Mouse (Mus musculus) mature B cell (primary cell): ENCODE data around the gene Hdac9.

Experiments
- in situ Hi-C: fragments of 300-500 bp; cut with MboI; formaldehyde crosslinking; loops from 2 replicates; pipeline ENCODE4 v1.14.3; 2019

The Hdac9 gene

DNA sequence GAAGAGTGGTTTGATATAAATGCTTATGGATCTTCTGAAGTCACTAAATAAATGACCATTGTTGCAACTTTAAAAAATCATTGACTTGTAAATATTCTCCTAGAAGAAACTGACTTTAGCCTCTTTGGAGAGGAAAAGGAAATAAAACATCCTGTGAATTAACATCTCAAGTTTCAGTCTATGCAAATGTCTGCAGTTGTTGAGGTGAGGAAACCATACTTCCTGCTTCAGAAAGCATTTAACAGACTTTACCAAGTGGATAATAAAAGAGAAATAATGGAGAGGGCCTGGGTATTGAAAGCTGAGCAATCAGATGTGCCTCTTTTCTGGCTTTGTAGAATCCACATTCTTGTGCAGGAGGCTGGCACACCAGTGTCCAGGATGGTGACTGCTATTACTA, 110.4 kb downstream of the Hdac9 start:
- in situ Hi-C loops, result no loop called here

DNA sequence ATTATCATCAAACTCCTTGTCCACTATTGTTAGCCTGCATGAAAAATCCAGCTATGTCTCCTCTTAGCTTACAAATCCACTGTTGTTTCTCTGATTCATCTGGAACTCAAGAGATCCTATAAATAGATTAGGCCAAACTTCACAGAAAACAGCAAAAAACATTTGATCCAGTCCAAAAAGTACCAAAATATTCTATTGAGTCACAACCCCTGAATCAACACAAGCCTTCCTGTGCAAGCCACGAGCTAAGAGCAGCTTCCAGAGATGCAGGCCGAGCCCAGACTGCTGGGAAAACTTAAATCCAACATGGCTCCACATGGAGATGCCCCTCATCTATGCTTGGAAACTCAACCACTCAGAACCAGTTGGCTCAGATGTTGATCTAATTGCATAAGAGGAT, 113.2 kb downstream of the Hdac9 start:
- in situ Hi-C loops, result no loop called here

DNA sequence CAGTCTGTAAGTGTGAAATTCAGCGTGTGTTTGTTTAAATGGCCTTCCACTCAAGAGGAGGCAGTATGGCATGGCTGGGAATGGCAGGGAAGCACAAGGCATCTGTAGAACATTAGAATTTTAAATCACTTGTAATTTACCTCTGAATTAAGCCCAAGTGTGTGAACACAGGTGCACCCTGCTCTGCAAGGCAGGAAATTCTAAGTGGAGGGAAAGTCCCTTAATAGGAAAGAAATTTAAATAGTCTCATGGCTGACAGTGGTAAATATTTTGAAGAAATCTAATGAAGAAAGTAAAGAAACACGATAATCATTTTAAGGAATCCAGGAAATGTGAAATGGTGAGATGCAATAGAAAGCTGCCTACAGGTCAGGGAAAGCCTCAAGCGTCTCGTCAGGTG, 114.6 kb downstream of the Hdac9 start:
- in situ Hi-C loops, result no loop called here

DNA sequence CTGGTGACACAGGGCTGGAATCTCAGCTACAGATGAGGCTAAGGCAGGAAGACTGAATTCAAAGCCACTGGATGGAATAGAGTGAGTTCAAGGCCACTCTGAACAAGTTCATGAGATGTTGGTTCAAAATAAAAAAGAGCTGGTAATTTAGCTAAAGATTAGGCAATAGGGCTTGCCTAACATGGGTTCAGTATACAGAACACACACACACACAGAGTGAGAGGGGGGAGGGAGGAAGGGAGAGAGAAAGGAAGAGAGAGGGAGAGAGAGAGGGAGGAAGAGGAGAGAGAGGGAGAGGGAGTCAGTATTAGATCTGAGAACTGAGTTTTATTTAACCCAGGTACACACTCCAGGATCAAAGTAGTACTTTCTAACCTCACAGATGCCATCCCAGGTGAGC, 115.1 kb downstream of the Hdac9 start:
- in situ Hi-C loops, result no loop called here

DNA sequence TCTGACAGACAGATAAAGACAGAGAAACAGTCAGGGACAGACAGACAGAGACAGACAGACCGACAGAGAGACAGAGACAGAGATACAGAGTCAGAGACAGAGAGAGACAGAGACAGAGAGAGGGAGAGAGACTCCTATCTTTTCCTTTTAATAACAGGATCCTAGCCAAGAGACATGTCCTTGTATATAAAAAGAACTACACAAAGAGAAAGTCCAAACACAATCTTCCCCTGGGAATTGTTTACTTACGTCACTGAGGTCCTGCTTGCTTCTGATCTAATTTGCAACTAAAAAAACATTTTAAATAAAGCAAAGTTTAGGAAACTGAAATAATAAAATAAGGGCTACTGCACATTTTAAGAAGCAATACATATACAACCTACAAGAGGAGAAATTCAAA, 119.5 kb downstream of the Hdac9 start:
- in situ Hi-C loops, result no loop called here

DNA sequence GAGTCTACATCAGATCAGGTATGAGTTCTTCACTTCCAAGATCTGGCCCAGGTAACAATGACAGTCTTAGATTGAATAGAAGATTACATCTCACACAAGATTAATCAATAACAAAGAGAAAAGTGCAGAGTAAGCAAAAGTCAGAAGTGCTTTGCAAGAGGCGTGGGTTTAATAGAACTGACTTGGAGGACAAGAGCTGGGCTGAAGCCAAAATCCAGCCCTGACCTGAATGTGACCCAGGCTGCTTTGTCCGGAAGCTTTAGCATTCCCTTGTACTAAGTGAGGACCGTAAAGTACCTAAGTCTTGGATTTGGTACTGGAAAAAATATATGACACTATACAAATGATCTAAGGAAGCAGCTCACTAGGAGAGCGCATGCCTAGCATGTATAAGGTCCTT, 121.4 kb downstream of the Hdac9 start:
- in situ Hi-C loops, result no loop called here

DNA sequence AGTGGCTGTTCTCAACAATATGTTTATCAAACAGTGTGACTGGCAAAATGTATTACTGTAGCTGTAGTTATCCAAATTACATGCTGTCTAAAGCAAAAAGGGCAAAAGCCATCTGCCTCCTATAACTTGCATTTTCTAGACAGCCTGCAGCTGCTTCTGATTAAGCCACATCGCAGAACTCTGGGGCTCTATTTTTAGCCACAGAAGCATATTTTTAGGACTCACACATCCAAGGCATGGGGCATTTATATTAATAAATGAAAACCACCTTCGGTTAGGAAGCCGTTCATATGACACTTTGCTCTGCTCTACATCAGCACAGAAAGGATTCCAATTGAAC, 124.8 kb downstream of the Hdac9 start:
- in situ Hi-C loops, result no loop called here

DNA sequence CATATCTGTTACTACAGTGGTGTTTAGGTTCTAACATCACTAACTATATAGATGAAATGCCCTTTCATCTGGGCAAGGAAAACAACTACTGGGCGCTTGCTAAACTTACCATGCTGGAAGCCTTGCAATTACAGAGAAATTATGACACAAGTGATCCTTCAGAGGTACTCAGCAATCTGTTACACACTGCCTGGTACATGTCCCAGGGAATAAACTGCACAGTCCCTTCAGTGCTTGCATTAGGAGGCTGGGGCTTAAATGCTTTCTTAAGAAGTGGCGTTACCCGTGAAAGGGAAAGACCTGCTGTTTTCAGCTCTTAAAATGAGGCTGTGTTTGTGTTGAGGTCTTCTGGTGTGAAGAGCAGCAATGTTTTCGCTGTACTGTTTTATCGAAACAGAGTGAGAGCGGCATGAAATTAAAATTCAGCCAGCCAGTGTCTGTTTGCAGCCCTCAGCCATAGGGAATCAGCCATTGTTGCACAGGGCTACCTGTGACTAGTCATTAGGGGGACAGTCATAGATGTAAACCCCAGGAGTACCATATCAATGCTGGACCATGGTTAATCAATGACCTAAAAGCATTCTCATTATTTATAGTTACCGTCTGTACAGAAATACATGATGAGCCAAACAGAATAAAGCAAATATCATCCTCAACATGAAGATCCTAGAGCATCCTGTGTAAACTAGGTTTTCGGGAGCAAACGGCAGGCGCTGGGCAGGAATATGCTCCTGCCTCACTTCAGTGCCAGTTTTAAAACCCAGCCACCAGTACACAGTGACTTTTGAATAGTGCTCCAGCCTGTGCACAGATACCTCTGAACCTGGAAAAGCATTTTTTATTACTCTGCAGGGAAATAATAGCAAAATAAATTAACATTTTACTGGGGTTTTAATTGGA, 125.4 kb downstream of the Hdac9 start:
- in situ Hi-C loops, result no loop called here

DNA sequence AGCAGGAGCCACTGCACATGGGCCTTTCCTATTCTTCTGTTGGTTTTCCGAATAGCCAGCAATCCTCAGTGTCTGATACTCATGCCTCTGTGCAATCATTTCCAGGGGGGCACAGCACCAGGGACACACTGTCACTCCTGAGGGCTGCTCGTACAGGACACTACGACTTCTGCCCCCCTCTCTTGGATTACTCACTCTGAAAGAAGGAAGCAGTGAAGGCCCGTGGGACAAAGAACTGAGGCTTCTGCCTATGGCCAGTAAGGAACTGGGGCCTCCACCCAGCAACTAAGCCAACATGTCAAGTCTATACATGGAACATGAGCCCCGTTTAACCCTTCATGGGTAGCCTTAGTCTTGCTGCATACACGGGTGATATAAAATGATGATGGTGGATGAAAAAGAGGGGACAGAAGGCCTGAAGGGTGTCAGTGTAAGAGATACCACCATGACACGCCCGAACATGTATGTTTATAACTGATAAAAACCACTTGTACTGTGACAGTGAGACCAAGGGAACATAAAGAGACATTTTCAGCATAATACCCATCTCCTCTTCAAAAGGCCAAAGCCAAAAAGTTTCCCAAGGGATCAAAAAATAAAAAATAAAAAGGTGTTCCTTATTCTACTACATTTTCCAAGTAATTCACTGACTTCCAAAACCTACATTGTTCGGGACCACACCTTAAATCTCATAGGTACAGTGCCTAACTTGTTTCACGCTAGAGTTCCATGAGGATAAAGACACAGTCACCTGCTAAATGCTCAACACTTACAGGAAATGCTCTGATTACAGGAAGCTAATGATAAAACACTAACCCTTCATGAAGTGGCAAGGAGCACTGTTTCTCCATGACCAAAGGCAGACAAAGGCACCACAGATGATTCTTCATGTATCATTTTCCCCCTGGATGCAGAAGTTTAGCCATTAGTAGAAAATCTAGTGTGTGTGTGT, 127.6 kb downstream of the Hdac9 start:
- in situ Hi-C loops, result no loop called here

DNA sequence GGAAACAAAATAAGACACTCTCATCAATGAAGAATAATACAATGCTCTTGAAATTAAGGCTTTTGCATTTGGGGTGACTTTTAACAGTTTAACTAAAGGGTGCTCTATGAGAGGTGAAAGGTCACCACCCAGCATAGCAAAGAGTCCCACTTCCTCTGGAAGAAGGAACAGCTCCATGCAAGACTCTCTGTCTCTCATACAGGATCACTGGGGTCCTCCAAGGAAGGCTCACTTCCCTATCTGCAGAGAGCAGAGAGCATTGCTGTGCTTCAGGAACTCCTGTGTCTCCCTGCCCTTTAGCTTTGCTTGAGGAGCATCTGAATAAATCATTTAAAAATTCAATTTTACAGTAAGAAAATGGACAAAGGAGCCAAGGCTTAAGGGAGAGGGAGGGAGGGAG, 129.5 kb downstream of the Hdac9 start:
- in situ Hi-C loops, result no loop called here

DNA sequence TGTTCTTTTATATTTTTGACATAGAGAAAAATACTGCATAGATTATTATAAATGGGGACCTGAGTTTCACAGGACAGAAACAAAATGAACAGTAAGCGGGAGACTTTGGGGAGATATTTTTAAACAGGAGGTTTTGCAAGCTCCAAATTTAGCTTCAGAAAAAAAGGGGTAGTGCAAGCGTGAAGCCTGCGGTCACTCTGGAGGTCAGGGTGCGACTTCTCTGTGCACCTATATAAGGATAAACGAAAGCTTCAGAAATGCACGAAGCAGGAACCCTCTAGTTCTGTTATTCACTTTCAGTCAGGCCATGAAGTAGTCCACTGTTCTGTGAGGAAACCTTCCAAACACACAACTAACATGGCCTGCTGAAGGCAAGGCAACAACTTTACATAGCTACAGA, 133.3 kb downstream of the Hdac9 start:
- in situ Hi-C loops, result no loop called here

DNA sequence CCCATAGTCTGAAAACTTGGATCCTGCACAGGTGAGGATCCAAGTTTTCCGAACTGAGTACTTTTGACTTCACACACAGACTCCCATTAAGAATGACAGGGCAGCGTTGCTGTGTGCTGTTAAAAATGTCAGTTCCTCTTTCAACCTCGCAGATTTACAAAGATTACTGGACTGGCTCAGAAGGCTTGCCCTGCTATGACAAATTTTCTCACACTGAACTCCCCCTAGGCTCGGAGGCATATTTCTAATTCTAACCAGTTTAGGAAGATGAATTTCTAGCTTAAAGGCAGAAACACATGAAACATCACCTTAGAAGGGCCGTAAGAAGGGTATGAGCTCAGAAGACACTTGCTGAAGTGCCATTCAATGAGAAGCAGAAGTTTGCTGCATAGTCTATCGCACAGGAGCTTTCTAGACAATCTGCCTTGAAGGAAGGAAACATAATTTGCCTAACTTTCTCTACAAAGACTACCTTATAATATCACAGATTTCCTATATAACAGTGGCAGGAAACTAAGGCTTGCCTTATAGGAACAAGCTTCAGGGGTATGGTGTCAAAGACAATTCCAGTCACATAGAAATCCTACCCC, 137.4 kb downstream of the Hdac9 start:
- in situ Hi-C loops, result no loop called here

DNA sequence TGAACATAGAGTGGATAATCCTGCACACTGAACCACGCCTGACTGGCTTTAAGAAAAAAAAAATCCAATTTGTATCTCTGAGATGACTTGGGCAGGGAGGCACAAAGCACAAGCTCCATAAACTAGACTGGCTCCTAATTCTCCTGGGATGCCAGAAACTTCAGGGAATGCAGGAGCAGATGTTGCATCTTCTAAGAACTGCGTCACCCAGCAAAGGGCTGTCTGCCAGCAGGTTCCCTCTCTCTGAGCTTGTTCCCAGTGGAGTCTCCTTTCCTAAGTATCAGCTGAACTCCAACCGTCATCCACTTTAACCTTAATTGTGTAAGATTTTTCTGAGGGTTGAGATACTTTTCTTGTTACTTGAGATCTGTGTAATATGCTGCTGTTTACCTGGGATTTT, 140.7 kb downstream of the Hdac9 start:
- in situ Hi-C loops, result no loop called here

DNA sequence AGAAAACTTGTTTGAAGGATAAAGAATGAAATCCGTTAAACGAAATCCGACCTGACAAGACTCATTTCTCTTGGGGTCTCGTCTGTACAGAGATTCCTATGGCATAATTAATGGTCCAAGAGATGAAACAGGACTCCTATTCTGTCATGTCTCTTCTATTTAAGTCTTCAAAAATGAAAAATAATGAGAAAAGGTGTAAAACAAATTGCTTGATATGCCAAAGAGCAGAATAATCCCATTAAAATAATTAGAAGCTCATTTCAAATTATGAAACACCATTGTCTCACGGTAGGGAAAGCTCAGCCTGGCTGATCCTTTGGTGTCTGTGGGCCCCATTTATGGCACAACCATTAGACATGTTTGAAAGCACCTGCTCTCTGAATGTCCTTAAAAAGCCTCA, 142.8 kb downstream of the Hdac9 start:
- in situ Hi-C loops, result no loop called here

DNA sequence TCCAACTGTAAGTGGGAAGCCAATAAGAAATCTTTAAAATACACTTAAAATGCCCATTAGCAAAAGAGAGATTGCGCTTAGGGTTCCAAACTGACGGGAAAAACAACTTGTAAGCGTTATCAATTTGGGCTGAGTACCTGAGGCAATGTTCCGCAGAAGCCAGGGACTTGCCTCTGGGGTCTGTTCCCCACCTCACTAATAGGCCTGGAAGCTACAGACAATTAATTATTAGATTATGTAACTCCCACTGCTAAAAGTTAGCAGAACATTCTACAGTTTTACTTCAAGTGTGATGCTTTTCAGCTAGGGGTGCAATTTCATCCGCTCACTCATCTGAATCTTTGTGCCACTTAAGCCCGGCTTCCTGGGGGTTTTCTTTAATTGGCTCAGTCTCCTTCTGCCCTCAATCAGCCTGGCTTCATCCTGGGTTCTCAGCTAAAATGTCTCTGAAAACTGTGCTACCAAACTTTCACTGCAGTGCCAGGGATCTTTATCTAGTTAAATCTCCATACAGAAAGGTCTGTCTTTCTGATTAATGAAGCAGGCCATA, 149.6 kb downstream of the Hdac9 start:
- in situ Hi-C loops, result no loop called here

DNA sequence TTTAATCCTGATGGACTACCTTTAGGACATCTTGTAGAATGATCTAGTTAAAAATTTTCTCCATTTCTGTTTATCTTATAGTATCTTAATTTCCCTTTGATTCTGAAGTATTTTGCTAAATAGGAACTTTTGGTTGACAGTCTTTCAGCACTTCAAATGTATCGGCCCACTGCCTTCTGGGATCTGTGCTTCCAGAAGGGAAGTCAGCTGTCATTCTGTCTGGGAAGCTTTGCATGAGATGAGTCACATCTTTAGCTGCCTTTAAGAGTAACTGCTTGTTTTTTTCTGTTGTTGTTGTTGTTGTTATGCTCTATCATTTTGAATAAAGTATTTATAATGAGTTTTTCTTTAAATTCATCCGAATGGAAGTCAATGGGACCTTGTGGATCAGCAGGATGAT, 169.6 kb downstream of the Hdac9 start:
- in situ Hi-C loops, result no loop called here

DNA sequence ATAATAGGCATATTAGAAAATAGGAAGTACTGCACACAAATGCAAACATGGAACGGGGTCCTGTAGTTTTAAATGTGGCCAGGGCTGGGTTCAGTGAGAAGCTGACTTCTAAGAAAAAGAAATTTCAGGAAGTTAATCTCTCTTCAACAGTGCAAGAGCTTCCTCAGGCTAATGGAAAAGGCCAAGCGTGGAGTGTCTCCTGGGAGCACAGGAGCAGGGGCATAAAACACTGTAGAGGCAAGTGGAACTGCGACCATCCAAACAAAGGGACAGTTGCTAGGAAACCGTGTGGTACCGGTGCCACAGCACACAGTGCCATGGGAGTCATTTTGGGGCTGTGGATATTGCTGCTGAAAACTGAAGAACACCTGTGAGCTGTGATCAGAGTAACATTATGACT, 191.7 kb downstream of the Hdac9 start:
- in situ Hi-C loops, result no loop called here

DNA sequence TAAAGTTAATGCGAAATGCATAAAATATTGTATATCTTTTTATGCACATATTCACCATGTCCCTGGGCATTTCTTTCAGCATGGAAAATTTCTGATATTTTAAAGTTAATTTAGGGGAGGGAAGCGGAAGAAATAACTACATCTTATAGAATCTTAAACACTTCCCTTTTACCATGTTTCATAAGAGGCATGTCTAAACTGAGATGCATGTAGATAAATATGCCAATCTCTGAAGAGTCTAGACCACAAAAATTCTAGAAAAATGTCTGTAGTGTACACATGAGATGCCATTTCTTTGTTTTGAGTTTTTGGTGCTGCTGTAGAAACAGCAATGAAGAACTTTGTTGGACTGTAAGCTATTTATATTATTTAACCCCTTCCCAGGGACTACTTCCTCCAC, 192.6 kb downstream of the Hdac9 start:
- in situ Hi-C loops, result no loop called here

DNA sequence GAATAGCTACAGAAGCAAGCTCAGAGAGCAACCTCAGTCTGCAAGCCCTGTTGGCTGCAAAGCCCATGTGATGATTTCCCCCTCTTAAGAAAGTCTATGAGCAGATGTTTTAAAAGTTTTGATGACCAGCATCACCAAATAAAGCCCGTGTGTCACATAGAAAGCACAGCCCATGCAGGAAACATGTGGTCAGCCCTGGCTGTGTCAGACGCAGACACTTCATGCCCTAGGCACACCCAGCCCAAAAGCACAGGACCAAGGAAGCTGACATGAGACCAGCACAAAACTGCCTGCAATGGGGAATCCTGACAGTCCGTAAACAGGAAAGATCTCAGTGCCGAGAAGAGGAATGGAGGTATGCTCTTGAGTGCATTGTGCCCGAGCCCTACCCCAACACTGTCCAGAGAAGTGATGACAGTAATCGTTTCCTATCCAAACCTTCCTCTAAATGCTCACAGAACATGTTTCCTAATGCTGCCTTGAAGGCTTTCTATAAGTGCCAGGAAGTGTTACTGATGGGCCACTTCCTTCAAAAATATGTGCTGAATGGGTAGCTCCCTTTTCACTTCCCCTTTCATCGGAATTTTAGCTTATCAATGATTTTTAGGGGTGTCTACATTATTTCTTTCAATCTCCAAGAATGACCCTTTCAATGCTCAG, 193.9 kb downstream of the Hdac9 start:
- in situ Hi-C loops, result no loop called here

DNA sequence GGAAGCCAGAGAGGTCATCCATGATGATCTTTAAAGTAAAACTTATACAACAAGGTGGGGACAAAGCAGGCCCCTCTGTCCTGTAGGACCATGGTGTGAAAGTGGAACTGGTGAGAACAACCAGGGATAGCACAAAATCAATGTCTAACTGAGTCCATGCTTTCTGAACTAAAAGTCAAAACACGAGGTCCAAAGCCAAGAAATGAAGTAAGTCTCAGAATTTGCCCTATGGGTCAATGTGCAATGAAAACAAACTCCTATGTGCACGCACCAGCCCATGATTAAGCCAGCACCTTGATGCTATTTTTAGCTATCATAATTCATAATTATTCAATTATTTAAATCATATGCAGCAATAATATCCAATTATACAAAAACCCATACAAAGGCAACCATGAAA, 196.0 kb downstream of the Hdac9 start:
- in situ Hi-C loops, result no loop called here

DNA sequence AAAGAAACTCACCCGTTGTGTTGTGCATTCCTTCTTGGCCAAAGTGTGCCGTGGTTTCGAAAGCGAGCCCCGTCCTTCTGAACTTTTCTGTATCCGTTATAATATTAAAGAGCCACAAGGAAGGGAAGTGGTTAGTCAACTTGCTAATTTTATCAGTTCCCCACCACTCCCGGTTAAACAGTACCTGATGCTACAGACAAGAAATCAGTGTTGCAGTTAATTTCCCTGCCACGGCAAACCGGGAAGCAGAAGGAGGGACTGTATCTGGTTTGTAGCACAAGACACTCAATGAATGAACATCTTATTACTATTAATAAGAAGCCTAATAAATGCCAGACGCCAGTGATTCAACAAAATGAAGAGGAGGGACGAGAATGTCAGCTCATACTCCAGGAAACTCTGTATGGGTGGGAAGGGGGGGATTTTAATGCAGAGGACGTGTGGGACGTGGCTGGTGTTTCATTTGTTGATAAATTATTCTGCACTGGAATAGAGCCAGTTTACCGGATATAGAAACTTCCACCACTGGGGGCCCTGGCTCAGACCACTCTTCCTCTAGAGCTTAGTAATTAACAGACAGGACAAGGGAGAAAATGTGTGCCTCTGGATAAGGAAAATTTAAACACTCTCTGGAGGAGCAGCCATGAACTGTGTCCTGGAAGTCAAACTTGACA, 202.5 kb downstream of the Hdac9 start:
- in situ Hi-C loops, result no loop called here
